Mouse (Mus musculus) stomach, postnatal 0 days (tissue): ENCODE results near the gene Snapc5. TPM values are rescaled to one million over a fixed set of nuclear protein-coding genes. Genes with fewer than 3 reads are reported as not detected.

Experiments
- ATAC-seq: fragments of 200-750 bp; cut with Nextera tagmentation; 2 replicates; pipeline ENCODE4 v1.8.0; 2017; ENCODE audit not compliant: low FRiP score, low TSS enrichment
- DNase-seq: peaks from one replicate; pipeline ENCODE4 v3.0.0-alpha.2; 2016; ENCODE audit warnings: low spot score
- H3K27ac ChIP-seq: fragments of 300-500 bp; sonication (generic); replicated peaks from 2 replicates; pipeline ENCODE4 v1.5.1; 2014; ENCODE audit warnings: mild to moderate bottlenecking, control low read depth
- H3K27me3 ChIP-seq: fragments of 300-500 bp; sonication (generic); 2 replicates; pipeline ENCODE4 v1.6.1; 2014; ENCODE audit warnings: low read length; ENCODE audit not compliant: control insufficient read depth, insufficient read depth
- H3K36me3 ChIP-seq: fragments of 300-500 bp; sonication (generic); 2 replicates; pipeline ENCODE4 v1.6.1; 2014; ENCODE audit warnings: low read length, mixed read lengths; ENCODE audit not compliant: control insufficient read depth, insufficient read depth
- H3K4me1 ChIP-seq: fragments of 300-500 bp; sonication (generic); replicated peaks from 2 replicates; pipeline ENCODE4 v1.6.1; 2014; ENCODE audit warnings: antibody characterized with exemption; ENCODE audit not compliant: control insufficient read depth, insufficient read depth
- H3K4me2 ChIP-seq: fragments of 300-500 bp; sonication (generic); replicated peaks from 2 replicates; pipeline ENCODE4 v1.6.1; 2014; ENCODE audit warnings: low read depth, mild to moderate bottlenecking, control low read depth, moderate library complexity
- H3K4me3 ChIP-seq: fragments of 300-500 bp; sonication (generic); 2 replicates; pipeline ENCODE4 v1.5.1; 2014; ENCODE audit warnings: low read depth, low read length, control low read depth
- H3K9ac ChIP-seq: fragments of 300-500 bp; sonication (generic); 2 replicates; pipeline ENCODE4 v1.6.1; 2014; ENCODE audit warnings: mild to moderate bottlenecking, low read length, control low read depth, mixed read lengths
- H3K9me3 ChIP-seq: fragments of 300-500 bp; sonication (generic); 2 replicates; pipeline ENCODE4 v1.6.1; 2016; ENCODE audit warnings: low read length; ENCODE audit not compliant: control insufficient read depth
- CTCF ChIP-seq: IDR thresholded peaks from 2 replicates; pipeline ENCODE4 v1.5.1; 2016; ENCODE audit warnings: antibody characterized with exemption, low read depth, mild to moderate bottlenecking, moderate library complexity
- EP300 ChIP-seq: optimal IDR thresholded peaks from 2 replicates; pipeline ENCODE3; 2016; ENCODE audit warnings: antibody characterized with exemption
- WGBS: fragments of 180-500 bp; shearing (Covaris S2); extraction: QIAGEN DNeasy Blood & Tissue Kit; methylation state at CpG from one replicate; pipeline ENCODE4 v1.1.7; 2014; 5-methylcytosine and 5-hydroxymethylcytosine counted together
- polyA plus RNA-seq: library from polyadenylated mRNA; unstranded; fragments of >200 nt; fragmentation: Nextera tagmentation; extraction: Ambion mirVana; gene quantifications from 2 replicates; pipeline ENCODE4 v1.2.1, GENCODE M21; 2015

Gene Snapc5
- polyA plus RNA-seq, 1 experiment from 2014 or later = 31.8 TPM

- H3K4me1 ChIP-seq = 0 out of 2 replicates have a peak, but pooled peaks cover 3% of the 10 kb centered on the region
- DNase-seq (no peak), ATAC-seq (peak; percentile 54; the same call in 1 of the 2 replicates)
- peak overlapping the region; percentile 90 for H3K9ac ChIP-seq
- peak; percentile 15; the same call in 1 of the 2 replicates for TF ChIP-seq CTCF
- no peak for TF ChIP-seq EP300
- peak overlapping the region; percentile 80 for H3K4me2 ChIP-seq
- H3K27me3 ChIP-seq = no peaks in the 10 kb centered on the region
- peak overlapping the region; percentile 86 for H3K27ac ChIP-seq
- peak overlapping the region; percentile 85 for H3K4me3 ChIP-seq
- WGBS = 2% methylated on average over 18 of the region's 18 CpGs
- no peaks in the 10 kb centered on the region for H3K9me3 ChIP-seq
- peaks cover 15% of the 10 kb centered on the region for H3K36me3 ChIP-seq
Measured at GRCm38 (mm10) chr9:64172145-64172815, 6.8 kb upstream of the Snapc5 start.

- WGBS = under 1% methylated on average over 42 of the region's 42 CpGs
- peak; percentile 86 for ATAC-seq
- 0 out of 2 replicates have a peak, but pooled peaks cover 3% of the 10 kb centered on the region for H3K4me1 ChIP-seq
- peak within 1 kb of the TSS; percentile 80 for H3K4me2 ChIP-seq
- H3K27me3 ChIP-seq = no peaks in the 10 kb centered on the region
- peaks cover 21% of the 10 kb centered on the region for H3K36me3 ChIP-seq
- peak within 1 kb of the TSS; percentile 85 for H3K4me3 ChIP-seq
- peak within 1 kb of the TSS; percentile 86 for H3K27ac ChIP-seq
- TF ChIP-seq EP300 (peak; percentile 98), CTCF (peak; percentile 53)
- peak; percentile 82 for DNase-seq
- no peaks in the 10 kb centered on the region for H3K9me3 ChIP-seq
- peak within 1 kb of the TSS; percentile 90 for H3K9ac ChIP-seq
Measured at GRCm38 (mm10) chr9:64172816-64173665, 6.0 kb upstream of the Snapc5 start, which contains the start of the genes Zwilch and Rpl4. Zwilch (minus strand) TSS chr9:64173104. Rpl4 (plus strand) TSS chr9:64173375.

- Histone ChIP-seq H3K36me3 (peaks cover 24% of the 10 kb centered on the region), H3K27ac (peak overlapping the region; percentile 84), H3K4me2 (peak overlapping the region; percentile 80), H3K27me3 (no peaks in the 10 kb centered on the region), H3K4me3 (peak overlapping the region; percentile 85), H3K9me3 (no peaks in the 10 kb centered on the region), H3K4me1 (0 out of 2 replicates have a peak, but pooled peaks cover 3% of the 10 kb centered on the region), H3K9ac (peak overlapping the region; percentile 90)
- ATAC-seq (no peak), DNase-seq (no peak)
- under 1% methylated on average over 16 of the region's 16 CpGs for WGBS
- TF ChIP-seq CTCF (no peak), EP300 (no peak)
Measured at GRCm38 (mm10) chr9:64173666-64174220, 5.3 kb upstream of the Snapc5 start.

- TF ChIP-seq CTCF (no peak), EP300 (no peak)
- ATAC-seq (no peak), DNase-seq (no peak)
- H3K27ac ChIP-seq = no peak overlapping the region
- peak overlapping the region; percentile 80 for H3K4me2 ChIP-seq
- peak overlapping the region; percentile 85 for H3K4me3 ChIP-seq
- no peaks in the 10 kb centered on the region for H3K9me3 ChIP-seq
- peaks cover 24% of the 10 kb centered on the region for H3K36me3 ChIP-seq
- no peaks in the 10 kb centered on the region for H3K27me3 ChIP-seq
- H3K4me1 ChIP-seq = 0 out of 2 replicates have a peak, but pooled peaks cover 3% of the 10 kb centered on the region
- H3K9ac ChIP-seq = peak overlapping the region; percentile 90; the same call in 1 of the 2 replicates
Measured at GRCm38 (mm10) chr9:64174341-64174740, 4.7 kb upstream of the Snapc5 start.

- H3K4me2 ChIP-seq = peak overlapping the region; percentile 80
- H3K4me1 ChIP-seq = 0 out of 2 replicates have a peak, but pooled peaks cover 3% of the 10 kb centered on the region
- no peaks in the 10 kb centered on the region for H3K9me3 ChIP-seq
- H3K36me3 ChIP-seq = peaks cover 24% of the 10 kb centered on the region
- DNase-seq (no peak), ATAC-seq (no peak)
- TF ChIP-seq CTCF (no peak), EP300 (no peak)
- H3K27ac ChIP-seq = no peak overlapping the region
- H3K27me3 ChIP-seq = no peaks in the 10 kb centered on the region
- 45% methylated on average over 8 of the region's 8 CpGs for WGBS
- no peak overlapping the region for H3K9ac ChIP-seq
- peak overlapping the region; percentile 85; the same call in 1 of the 2 replicates for H3K4me3 ChIP-seq
Measured at GRCm38 (mm10) chr9:64174766-64175165, 4.3 kb upstream of the Snapc5 start.
